Mouse (Mus musculus): Measurements from ENCODE around the gene Rnf114.

Gene Rnf114

GRCm38 (mm10) chr2:167541324-167541723 lies 48.9 kb downstream of the Rnf114 start:
- no peak for DNase-seq

- no peak for DNase-seq
These were observed 49.3 kb downstream of the Rnf114 start for GRCm38 (mm10) chr2:167541761-167542160.

- DNase-seq = no peak
These were observed 49.9 kb downstream of the Rnf114 start for GRCm38 (mm10) chr2:167542361-167542760.

- no peak for DNase-seq
These were observed 50.9 kb downstream of the Rnf114 start for GRCm38 (mm10) chr2:167543121-167544003.

- no peak for DNase-seq
These were observed 51.5 kb downstream of the Rnf114 start for GRCm38 (mm10) chr2:167544004-167544356.

GRCm38 (mm10) chr2:167544456-167544855 lies 52.0 kb downstream of the Rnf114 start:
- DNase-seq = no peak

GRCm38 (mm10) chr2:167546447-167547195 lies 54.2 kb downstream of the Rnf114 start:
- no peak for DNase-seq

- no peak for DNase-seq
These were observed 55.0 kb downstream of the Rnf114 start for GRCm38 (mm10) chr2:167547444-167547843.

GRCm38 (mm10) chr2:167548961-167549360 lies 56.5 kb downstream of the Rnf114 start:
- DNase-seq = no peak

GRCm38 (mm10) chr2:167550341-167550854 lies 58.0 kb downstream of the Rnf114 start:
- DNase-seq = peak; percentile 9

GRCm38 (mm10) chr2:167551342-167551920 lies 59.0 kb downstream of the Rnf114 start:
- DNase-seq = peak; percentile 71

- DNase-seq = no peak
These were observed 59.8 kb downstream of the Rnf114 start for GRCm38 (mm10) chr2:167552292-167552691.

- DNase-seq = peak; percentile 62
These were observed 60.5 kb downstream of the Rnf114 start for GRCm38 (mm10) chr2:167552927-167553402.

GRCm38 (mm10) chr2:167555766-167556165 lies 63.3 kb downstream of the Rnf114 start:
- DNase-seq = peak; percentile 69

GRCm38 (mm10) chr2:167559413-167559812 lies 67.0 kb downstream of the Rnf114 start:
- no peak for DNase-seq

GRCm38 (mm10) chr2:167562101-167562500 lies 69.7 kb downstream of the Rnf114 start:
- DNase-seq = no peak

GRCm38 (mm10) chr2:167563035-167563434 lies 70.6 kb downstream of the Rnf114 start:
- no peak for DNase-seq

GRCm38 (mm10) chr2:167563703-167564102 lies 71.3 kb downstream of the Rnf114 start:
- DNase-seq = no peak

GRCm38 (mm10) chr2:167564551-167565311 lies 72.3 kb downstream of the Rnf114 start:
- DNase-seq = no peak

GRCm38 (mm10) chr2:167565312-167565656 lies 72.8 kb downstream of the Rnf114 start:
- DNase-seq = no peak

GRCm38 (mm10) chr2:167565682-167566081 lies 73.2 kb downstream of the Rnf114 start:
- no peak for DNase-seq
